Mouse (Mus musculus) lung, adult 10 weeks (tissue): ENCODE measurements around the gene Dgkd. TPM values are rescaled to one million over a fixed set of nuclear protein-coding genes. Genes with fewer than 3 reads are reported as not detected.

ENCODE experiments used
- polyA plus RNA-seq: library from polyadenylated mRNA; stranded (reverse); fragments of 350-450 nt; fragmentation: Illumina TruSeq; extraction: RNeasy Lipid Tissue Mini Kit (QIAGEN cat#74804); gene quantifications from one replicate; pipeline ENCODE4 v1.2.3, GENCODE M21; 2014; ENCODE audit warnings: low read depth, low replicate concordance; ENCODE audit not compliant: insufficient read depth

The Dgkd gene
- polyA plus RNA-seq, result 24.4 TPM

DNA sequence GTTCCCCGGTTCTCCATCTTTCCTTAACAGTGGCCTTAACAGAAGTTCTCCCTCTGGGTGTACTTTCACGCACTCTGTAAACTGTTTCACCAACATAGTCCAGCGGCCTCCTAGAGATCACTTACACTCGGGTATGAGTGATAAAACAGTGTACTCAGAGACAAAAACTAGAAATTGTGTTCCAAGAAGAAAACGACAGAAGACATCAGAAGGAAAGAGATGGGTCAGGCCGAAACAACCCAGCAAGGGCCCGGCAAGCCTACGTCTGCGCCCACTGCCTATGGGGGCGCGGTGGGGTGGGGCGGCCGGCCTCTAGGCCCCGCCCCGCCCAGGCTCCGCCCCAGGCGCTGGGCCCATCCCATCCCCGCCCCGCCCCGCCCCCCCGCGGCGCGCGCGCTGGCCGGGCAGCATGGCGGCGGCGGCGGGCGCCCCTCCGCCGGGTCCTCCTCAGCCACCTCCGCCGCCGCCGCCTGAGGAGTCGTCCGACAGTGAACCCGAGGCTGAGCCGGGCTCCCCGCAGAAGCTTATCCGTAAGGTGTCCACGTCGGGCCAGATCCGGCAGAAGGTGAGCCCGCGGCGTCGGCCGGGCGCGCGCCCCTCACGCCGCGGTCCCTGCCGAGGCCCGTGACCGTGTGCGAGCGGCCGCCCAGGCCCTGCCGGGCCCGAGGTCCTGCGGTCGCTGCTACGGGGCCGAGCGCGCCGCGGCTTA, at the start of gene Dgkd:
Dgkd (plus strand) TSS at position 396 of the 709 bp plus-strand sequence.

DNA sequence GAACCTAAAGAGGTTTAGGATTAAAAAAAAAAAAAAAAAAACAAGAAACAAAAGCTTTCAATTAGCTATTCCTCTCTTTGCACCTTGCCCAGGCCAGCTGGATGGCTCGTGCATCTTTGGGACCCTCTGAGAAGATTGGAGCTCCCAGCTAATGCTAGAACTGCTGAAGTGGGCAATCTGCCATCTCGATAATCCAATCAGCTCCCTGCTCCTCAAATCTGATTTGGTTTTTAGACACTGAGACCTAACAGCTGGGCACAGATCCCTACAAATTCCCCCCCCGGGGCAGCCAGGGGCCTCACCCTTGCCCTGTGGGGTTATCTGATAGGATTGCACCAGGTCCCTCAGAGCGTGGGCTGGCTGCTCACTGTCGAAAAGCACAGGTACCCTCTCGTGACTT, 49.5 kb upstream of the Dgkd start, which contains the start of gene Sag:
Sag (plus strand) TSS at position 105 of the 400 bp plus-strand sequence.

Other genes starting within 250 kb of the Dgkd start
- 14.9 TPM for gene Inpp5d, start 233.0 kb upstream of the Dgkd start, polyA plus RNA-seq
- 16.3 TPM for gene Atg16l1, start 97.4 kb upstream of the Dgkd start, polyA plus RNA-seq
- gene Sag, start 49.6 kb upstream of the Dgkd start, polyA plus RNA-seq, result 0.13 TPM
- 5.5 TPM for gene Usp40, start 155.3 kb downstream of the Dgkd start, polyA plus RNA-seq
- gene Ugt1a10, start 202.1 kb downstream of the Dgkd start, polyA plus RNA-seq, result not detected
- gene Ugt1a9, start 217.5 kb downstream of the Dgkd start, polyA plus RNA-seq, result not detected
- gene Ugt1a8, start 234.5 kb downstream of the Dgkd start, polyA plus RNA-seq, result not detected
- 3.0 TPM for gene Ugt1a7c, start 241.8 kb downstream of the Dgkd start, polyA plus RNA-seq
- 2.4 TPM for gene Ugt1a6b, start 250.0 kb downstream of the Dgkd start, polyA plus RNA-seq